Mouse (Mus musculus): ENCODE data around the gene Tmem119.
A peak's percentile ranks its signal among the peaks of the same experiment; 100 is the strongest.
"Not testable (repeated sequence)": the region's sequence is repeated elsewhere in the genome, so short reads cannot be mapped to it uniquely, and the experiment has no call there.

Gene Tmem119

GRCm38 (mm10) chr5:113789075-113789788 is 11.1 kb downstream of the Tmem119 start:
- no peak for DNase-seq (ENCODE audit: inconsistent ontology term)

- DNase-seq (ENCODE audit: inconsistent ontology term) = no peak
Measured at GRCm38 (mm10) chr5:113788645-113789044, 11.7 kb downstream of the Tmem119 start.

DNA sequence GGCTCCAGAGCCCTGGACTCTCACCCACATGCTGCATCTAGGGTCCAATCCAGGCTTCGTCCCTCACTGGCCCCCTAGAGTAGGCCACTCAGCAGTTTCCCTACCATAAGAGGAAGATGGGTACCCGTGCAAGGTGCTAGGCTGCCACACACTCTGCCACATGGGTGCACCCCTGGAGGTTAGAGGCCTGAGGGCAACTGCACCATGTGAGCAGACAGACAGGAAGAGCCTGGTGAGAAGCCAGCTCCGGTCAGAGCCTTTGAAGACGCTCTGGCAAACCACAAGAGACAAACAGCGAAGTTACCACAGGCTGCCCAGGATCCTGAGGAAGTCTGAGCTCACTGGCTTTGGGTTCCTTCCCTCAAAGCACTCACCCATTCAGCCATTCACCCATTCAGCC is 13.3 kb downstream of the Tmem119 start:
- no peak for DNase-seq (ENCODE audit: inconsistent ontology term)

DNA sequence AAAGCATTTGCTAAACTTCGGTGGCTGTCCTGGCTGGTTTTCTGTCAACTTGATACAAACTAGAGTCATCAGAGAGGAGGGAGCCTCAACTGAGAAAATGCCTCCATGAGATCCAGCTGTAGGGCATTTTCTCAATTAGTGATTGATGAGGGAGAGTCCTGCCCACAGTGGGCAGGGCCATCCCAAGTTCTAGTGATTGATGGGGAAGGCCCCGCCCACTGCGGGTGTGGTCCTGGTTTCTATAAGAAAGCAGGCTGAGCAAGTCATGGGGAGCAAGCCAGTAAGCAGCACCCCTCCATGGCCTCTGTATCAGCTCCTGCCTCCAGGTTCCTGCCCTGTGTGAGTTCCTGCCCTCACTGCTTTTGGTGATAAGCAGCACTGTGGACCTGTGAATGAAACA is 16.2 kb downstream of the Tmem119 start:
- DNase-seq (ENCODE audit: inconsistent ontology term) = not testable (repeated sequence)

GRCm38 (mm10) chr5:113783581-113784001 is 16.7 kb downstream of the Tmem119 start:
- peak; percentile 52 for DNase-seq (ENCODE audit: inconsistent ontology term)

DNA sequence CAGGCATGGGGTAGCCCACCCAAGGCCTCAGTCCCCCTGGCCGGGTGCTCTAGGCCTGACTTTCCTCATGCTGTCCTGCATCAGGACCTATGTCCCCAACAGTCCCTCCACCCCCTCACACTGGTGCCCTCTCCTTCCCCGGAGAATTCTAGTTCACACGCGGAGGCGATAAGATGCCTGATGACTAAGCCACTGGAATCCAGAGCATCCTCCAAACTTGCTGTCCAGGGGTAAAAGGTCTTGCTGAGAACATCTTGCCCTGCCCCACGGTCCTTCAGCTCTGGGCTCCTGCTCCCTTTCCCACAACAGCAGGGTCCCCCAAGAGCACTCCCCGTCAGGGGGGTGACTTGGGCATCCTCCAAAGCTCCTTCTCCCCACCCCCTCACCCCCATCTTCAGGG is 17.7 kb downstream of the Tmem119 start:
- DNase-seq (ENCODE audit: inconsistent ontology term) = peak; percentile 34

DNA sequence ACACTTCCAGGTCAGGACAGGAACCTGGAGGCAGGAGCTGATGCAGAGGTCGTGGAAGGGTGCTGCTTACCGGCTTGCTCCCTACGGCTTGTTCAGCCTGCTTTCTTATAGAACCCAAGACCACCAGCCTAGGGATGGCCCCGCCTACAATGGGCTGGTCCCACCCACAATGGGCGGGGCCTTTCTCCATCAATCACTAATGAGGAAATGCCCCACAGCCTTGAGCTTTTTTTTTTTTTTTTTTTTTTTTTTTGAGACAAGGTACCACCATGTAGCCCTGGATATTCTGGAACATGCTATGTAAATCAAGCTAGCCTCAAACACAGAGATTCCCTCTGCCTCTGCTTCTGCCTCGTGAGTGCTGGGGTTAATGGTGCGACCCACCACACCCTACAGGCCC is 18.4 kb downstream of the Tmem119 start:
- no peak for DNase-seq (ENCODE audit: inconsistent ontology term)

DNA sequence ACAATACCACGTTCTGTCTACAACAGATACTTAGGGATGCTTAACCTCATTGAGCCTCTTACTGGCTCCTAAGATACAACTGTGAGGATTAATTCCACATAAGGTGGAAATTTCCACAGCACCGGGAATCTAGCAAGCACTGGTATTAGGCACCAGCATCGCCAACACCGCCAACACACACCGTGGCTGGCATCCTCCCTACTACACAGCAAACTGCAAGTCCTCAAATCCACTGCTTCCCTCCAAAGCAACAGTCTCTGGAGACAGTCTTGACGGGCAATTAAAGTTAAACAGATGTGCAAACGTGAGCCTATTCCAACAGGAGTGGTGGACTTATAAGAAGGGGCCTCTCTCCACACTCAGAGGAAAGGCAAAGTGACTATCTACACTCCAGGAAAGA is 19.1 kb downstream of the Tmem119 start:
- no peak for DNase-seq (ENCODE audit: inconsistent ontology term)

DNA sequence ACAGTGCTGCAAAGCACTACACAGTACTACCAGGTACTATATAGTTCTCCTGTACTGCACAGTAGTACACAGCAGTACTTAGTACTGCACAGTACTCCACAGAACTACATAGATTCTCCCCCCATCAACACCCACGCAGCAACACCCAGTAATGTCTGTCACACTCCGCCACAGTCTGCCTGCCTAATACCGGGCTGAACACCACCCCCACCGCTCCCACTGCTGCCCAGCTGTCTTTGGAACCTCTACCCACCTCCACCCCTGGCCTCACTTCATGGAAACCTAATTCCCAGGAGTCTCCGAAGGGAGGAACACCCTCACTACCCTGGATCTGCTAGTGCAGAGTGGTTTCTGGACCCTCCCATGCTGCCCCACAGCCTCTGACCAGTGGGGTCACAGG is 19.6 kb downstream of the Tmem119 start:
- DNase-seq (ENCODE audit: inconsistent ontology term) = no peak

GRCm38 (mm10) chr5:113780082-113780752 is 20.1 kb downstream of the Tmem119 start:
- no peak for DNase-seq (ENCODE audit: inconsistent ontology term)

GRCm38 (mm10) chr5:113779569-113779968 is 20.7 kb downstream of the Tmem119 start:
- no peak for DNase-seq (ENCODE audit: inconsistent ontology term)

DNA sequence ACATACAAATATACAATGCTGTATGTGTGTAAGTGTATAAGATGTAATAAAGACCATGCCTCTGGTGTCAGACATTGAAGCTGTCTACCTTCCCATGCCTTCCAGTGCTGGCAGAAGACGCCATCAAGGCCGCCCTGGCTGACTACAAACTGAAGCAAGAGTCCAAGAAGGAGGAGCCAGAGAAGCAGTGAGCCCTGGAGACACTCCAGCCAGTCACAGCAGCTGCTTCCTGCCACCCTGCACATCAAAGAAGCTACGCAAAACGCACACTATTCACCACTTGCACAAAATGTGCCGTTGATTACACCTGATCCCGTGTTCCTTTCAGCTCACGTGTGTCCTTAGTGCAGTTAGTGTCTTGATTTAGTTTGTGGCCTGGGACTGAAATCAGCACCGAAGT is 22.6 kb downstream of the Tmem119 start:
- DNase-seq (ENCODE audit: inconsistent ontology term) = not testable (repeated sequence)

DNA sequence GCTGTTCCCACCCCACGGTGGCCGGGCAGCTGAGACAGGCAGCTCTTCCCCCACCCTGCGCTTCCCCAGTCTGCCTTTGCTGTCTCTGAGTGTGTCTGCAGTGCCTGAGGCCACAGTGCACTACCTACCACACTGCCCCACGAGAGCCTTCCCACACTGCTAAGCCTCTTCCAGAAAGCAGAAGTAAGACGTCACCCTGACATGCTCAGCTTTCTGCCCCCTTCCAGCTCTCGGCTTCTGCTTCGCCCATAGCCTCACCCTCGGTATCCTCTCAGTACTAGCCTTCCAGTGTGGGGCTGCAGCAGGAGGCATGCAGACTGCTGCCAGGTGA is 23.5 kb downstream of the Tmem119 start:
- no peak for DNase-seq (ENCODE audit: inconsistent ontology term)

DNA sequence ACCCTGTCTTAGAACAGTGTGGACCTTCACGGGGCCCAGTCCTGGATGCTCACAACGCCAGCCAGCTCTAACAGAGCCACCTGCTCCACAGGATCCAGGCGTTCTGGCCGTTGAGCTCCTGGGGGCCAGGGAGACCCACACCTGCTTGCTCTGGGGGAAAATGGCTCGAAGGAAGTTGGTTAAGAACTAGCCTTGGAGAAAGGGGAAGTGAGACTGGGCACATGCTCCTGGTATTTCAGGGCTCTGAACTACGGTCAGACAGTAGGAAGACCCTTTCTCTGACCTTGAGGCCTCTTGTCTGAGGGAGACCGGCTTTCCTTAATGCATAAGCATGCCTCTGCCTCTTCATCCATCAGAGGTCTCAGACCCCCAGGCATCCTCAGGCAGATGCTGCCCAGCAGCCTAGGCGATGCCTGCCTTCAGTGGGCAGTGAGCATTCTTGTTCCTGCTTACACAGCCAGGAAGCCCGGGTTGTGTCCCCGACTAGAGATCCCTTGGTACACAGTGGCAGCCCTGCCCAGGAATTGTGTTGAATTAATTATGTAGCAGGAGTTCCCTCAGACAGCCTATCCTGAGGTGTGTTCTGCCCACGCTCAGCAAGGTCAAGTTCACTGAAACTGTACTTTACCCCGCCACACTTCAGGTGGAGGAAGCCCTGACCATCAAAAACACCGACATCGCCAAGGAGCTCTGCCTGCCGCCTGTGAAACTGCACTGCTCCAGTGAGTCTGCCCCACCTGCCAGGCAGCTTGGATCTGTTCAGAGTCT is 24.0 kb downstream of the Tmem119 start:
- no peak for DNase-seq (ENCODE audit: inconsistent ontology term)

GRCm38 (mm10) chr5:113775585-113775984 is 24.7 kb downstream of the Tmem119 start:
- DNase-seq (ENCODE audit: inconsistent ontology term) = no peak

DNA sequence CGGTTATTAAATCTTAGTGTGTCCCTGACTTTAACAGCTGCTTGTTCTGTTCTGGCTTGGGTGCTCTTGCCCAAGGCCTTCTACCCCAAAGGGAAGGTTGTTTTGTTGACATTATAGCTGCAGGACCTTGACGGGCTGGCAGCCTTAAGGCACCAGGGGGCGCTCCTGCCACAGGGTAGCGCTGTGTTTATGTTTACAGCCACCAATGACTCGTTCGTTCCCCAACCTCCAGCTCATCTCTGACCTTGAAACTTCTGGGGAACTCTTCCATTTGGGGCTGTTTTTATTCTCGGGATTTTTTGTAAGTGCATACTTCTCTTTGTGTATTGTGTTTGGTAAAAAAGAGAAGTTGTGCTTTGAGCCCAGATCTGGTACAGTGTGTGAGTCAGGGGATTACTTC is 26.7 kb downstream of the Tmem119 start:
- peak; percentile 83 for DNase-seq (ENCODE audit: inconsistent ontology term)

GRCm38 (mm10) chr5:113772905-113773519 is 27.3 kb downstream of the Tmem119 start:
- peak; percentile 21 for DNase-seq (ENCODE audit: inconsistent ontology term)

- peak; percentile 96 for DNase-seq (ENCODE audit: inconsistent ontology term)
Measured at GRCm38 (mm10) chr5:113772450-113772895, 27.8 kb downstream of the Tmem119 start, which contains the start of the genes Sart3 and Iscu. TSS of gene Sart3 (minus strand) at chr5:113772510. TSS of gene Iscu (plus strand) at chr5:113772748.

- DNase-seq (ENCODE audit: inconsistent ontology term) = peak; percentile 91
Measured at GRCm38 (mm10) chr5:113771213-113772162, 28.8 kb downstream of the Tmem119 start.

- no peak for DNase-seq (ENCODE audit: inconsistent ontology term)
Measured at GRCm38 (mm10) chr5:113768806-113769205, 31.5 kb downstream of the Tmem119 start.
